Mouse (Mus musculus) liver, embryonic 15.5 days (tissue): ENCODE measurements around the gene Gm10837. TPM values are rescaled to one million over a fixed set of nuclear protein-coding genes. Genes with fewer than 3 reads are reported as not detected.

Source experiments
- ATAC-seq: fragments of 200-750 bp; cut with Nextera tagmentation; 2 replicates; pipeline ENCODE4 v1.8.0; 2017; ENCODE audit warnings: moderate number of reproducible peaks, mild to moderate bottlenecking, moderate library complexity; ENCODE audit not compliant: insufficient read depth
- H3K27ac ChIP-seq: fragments of 300-500 bp; sonication (generic); replicated peaks from 2 replicates; pipeline ENCODE4 v1.5.1; 2015; ENCODE audit warnings: mild to moderate bottlenecking, inconsistent platforms
- H3K27me3 ChIP-seq: fragments of 300-500 bp; sonication (generic); 2 replicates; pipeline ENCODE4 v1.6.1; 2015; ENCODE audit warnings: mild to moderate bottlenecking, inconsistent platforms
- H3K36me3 ChIP-seq: fragments of 300-500 bp; sonication (generic); replicated peaks from 2 replicates; pipeline ENCODE4 v1.6.1; 2015; ENCODE audit warnings: moderate library complexity, mild to moderate bottlenecking, inconsistent platforms
- H3K4me1 ChIP-seq: fragments of 300-500 bp; sonication (generic); replicated peaks from 2 replicates; pipeline ENCODE4 v1.6.1; 2015; ENCODE audit warnings: inconsistent platforms
- H3K4me2 ChIP-seq: fragments of 300-500 bp; sonication (generic); 2 replicates; pipeline ENCODE4 v1.6.1; 2015; ENCODE audit warnings: moderate library complexity, mild to moderate bottlenecking, inconsistent platforms
- H3K4me3 ChIP-seq: fragments of 300-500 bp; sonication (generic); replicated peaks from 2 replicates; pipeline ENCODE4 v1.5.1; 2015; ENCODE audit warnings: mild to moderate bottlenecking, inconsistent platforms
- H3K9ac ChIP-seq: fragments of 300-500 bp; sonication (generic); 2 replicates; pipeline ENCODE4 v1.6.1; 2015; ENCODE audit warnings: moderate library complexity, mild to moderate bottlenecking, inconsistent platforms
- H3K9me3 ChIP-seq: fragments of 300-500 bp; sonication (generic); replicated peaks from 2 replicates; pipeline ENCODE4 v1.6.1; 2016; ENCODE audit warnings: inconsistent platforms
- WGBS: fragments of 180-500 bp; shearing (Covaris S2); methylation state at CpG from one replicate; pipeline ENCODE4 v1.1.7; 2015; ENCODE audit warnings: mixed read lengths; ENCODE audit not compliant: insufficient replicate concordance; 5-methylcytosine and 5-hydroxymethylcytosine counted together
- polyA plus RNA-seq: library from polyadenylated mRNA; unstranded; fragments of >200 nt; fragmentation: Nextera tagmentation; extraction: Ambion mirVana; gene quantifications from 2 replicates; pipeline ENCODE4 v1.2.1, GENCODE M21; 2015

The Gm10837 gene
- polyA plus RNA-seq, 1 experiment from 2014 or later = not detected

GRCm38 (mm10) chr14:122475557-122476040, 14.8 kb upstream of the Gm10837 start:
- Histone ChIP-seq H3K4me2 (peak overlapping the region; percentile 56), H3K27ac (no peak overlapping the region), H3K9ac (no peak overlapping the region), H3K27me3 (peaks cover 100% of the 10 kb centered on the region), H3K4me3 (peak overlapping the region; percentile 36), H3K9me3 (no peaks in the 10 kb centered on the region), H3K36me3 (no peaks in the 10 kb centered on the region), H3K4me1 (peaks cover 18% of the 10 kb centered on the region)
- ATAC-seq = no peak
- 1% methylated on average over 56 of the region's 65 CpGs for WGBS

DNA sequence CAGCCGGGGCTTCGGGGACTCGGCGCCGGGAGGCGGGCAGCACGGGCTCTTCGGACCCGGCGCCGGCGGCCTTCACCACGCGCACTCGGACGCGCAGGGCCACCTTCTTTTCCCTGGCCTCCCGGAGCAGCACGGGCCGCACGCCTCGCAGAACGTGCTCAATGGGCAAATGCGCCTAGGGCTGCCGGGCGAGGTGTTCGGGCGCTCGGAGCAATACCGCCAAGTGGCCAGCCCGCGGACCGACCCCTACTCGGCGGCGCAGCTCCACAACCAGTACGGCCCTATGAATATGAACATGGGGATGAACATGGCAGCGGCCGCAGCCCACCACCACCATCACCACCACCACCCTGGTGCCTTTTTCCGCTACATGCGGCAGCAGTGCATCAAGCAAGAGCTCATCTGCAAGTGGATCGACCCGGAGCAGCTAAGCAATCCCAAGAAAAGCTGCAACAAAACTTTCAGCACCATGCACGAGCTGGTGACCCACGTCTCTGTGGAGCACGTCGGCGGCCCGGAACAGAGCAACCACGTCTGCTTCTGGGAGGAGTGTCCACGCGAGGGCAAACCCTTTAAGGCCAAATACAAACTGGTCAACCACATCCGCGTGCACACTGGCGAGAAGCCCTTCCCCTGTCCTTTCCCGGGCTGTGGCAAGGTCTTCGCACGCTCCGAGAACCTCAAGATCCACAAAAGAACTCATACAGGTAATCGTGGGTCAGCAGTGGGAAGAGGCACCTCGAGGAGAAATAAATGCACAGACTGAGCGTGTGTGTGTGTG, 14.2 kb upstream of the Gm10837 start:
- no peaks in the 10 kb centered on the region for H3K36me3 ChIP-seq
- peaks cover 18% of the 10 kb centered on the region for H3K4me1 ChIP-seq
- H3K27ac ChIP-seq = no peak overlapping the region
- no peaks in the 10 kb centered on the region for H3K9me3 ChIP-seq
- peak overlapping the region; percentile 36 for H3K4me3 ChIP-seq
- ATAC-seq = no peak
- peak overlapping the region; percentile 56 for H3K4me2 ChIP-seq
- H3K27me3 ChIP-seq = peaks cover 100% of the 10 kb centered on the region
- whole genome bisulfite sequencing = 2% methylated on average over 62 of the region's 62 CpGs
- H3K9ac ChIP-seq = no peak overlapping the region

GRCm38 (mm10) chr14:122476822-122477215, 13.6 kb upstream of the Gm10837 start:
- Histone ChIP-seq H3K27me3 (peaks cover 100% of the 10 kb centered on the region), H3K9ac (no peak overlapping the region), H3K4me2 (no peak overlapping the region), H3K27ac (no peak overlapping the region), H3K36me3 (no peaks in the 10 kb centered on the region), H3K9me3 (no peaks in the 10 kb centered on the region), H3K4me1 (peaks cover 18% of the 10 kb centered on the region), H3K4me3 (no peak overlapping the region)
- WGBS = 1% methylated on average over 18 of the region's 18 CpGs
- no peak for ATAC-seq

DNA sequence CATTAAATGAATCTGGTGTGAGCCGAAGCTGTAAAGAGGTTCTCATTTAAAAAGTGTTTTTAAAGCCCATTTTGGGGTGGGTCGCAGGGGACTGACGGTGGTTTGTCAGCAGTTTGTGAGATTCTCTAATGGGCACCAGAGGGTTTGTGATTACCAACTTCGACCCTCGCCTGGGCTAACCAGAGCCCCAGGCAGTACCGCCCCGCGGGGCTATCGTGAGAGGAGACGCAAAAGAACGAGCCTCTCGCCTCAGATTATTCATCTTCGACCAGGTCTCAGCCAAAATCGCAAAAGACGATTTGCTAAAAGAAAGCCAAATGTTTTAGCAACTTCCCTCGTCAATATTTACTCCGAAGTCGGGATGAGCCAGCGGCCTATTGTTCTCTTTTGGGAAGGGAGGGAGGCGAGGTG, 13.1 kb upstream of the Gm10837 start:
- H3K4me3 ChIP-seq = no peak overlapping the region
- no peak overlapping the region for H3K9ac ChIP-seq
- no peaks in the 10 kb centered on the region for H3K36me3 ChIP-seq
- ATAC-seq = no peak
- H3K4me2 ChIP-seq = no peak overlapping the region
- peaks cover 100% of the 10 kb centered on the region for H3K27me3 ChIP-seq
- 2% methylated on average over 20 of the region's 20 CpGs for WGBS
- no peak overlapping the region for H3K27ac ChIP-seq
- no peaks in the 10 kb centered on the region for H3K9me3 ChIP-seq
- H3K4me1 ChIP-seq = peaks cover 18% of the 10 kb centered on the region

GRCm38 (mm10) chr14:122477971-122478573, 12.3 kb upstream of the Gm10837 start:
- peaks cover 18% of the 10 kb centered on the region for H3K4me1 ChIP-seq
- no peaks in the 10 kb centered on the region for H3K9me3 ChIP-seq
- no peak overlapping the region for H3K4me3 ChIP-seq
- H3K36me3 ChIP-seq = no peaks in the 10 kb centered on the region
- ATAC-seq = no peak
- peaks cover 100% of the 10 kb centered on the region for H3K27me3 ChIP-seq
- H3K9ac ChIP-seq = no peak overlapping the region
- no peak overlapping the region for H3K27ac ChIP-seq
- no peak overlapping the region for H3K4me2 ChIP-seq
- WGBS = 3% methylated on average over 9 of the region's 9 CpGs

DNA sequence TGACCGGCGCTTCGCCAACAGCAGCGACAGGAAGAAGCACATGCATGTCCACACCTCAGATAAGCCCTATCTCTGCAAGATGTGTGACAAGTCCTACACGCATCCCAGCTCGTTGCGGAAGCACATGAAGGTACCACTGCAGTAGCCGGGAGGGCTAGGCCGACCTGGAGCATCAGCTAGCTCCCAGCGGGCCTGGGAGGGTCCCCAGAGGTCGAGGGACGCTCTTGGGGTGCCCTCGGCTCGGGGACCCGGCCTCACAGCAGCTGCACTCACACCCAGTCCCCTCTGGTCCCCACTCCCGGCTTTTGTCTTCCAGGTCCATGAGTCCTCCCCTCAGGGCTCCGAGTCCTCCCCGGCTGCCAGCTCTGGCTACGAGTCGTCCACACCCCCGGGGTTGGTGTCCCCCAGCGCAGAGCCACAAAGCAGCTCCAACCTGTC, 11.8 kb upstream of the Gm10837 start:
- Histone ChIP-seq H3K4me2 (no peak overlapping the region), H3K4me3 (no peak overlapping the region), H3K36me3 (no peaks in the 10 kb centered on the region), H3K4me1 (peaks cover 18% of the 10 kb centered on the region), H3K27ac (no peak overlapping the region), H3K9ac (no peak overlapping the region), H3K27me3 (peaks cover 100% of the 10 kb centered on the region), H3K9me3 (no peaks in the 10 kb centered on the region)
- no peak for ATAC-seq
- WGBS = under 1% methylated on average over 22 of the region's 22 CpGs

GRCm38 (mm10) chr14:122479461-122480109, 10.8 kb upstream of the Gm10837 start:
- Histone ChIP-seq H3K4me1 (peaks cover 18% of the 10 kb centered on the region), H3K9ac (no peak overlapping the region), H3K27ac (no peak overlapping the region), H3K9me3 (no peaks in the 10 kb centered on the region), H3K4me3 (no peak overlapping the region), H3K4me2 (no peak overlapping the region), H3K36me3 (no peaks in the 10 kb centered on the region), H3K27me3 (peaks cover 100% of the 10 kb centered on the region)
- WGBS = 17% methylated on average over 17 of the region's 17 CpGs
- ATAC-seq = no peak

- H3K9me3 ChIP-seq = no peaks in the 10 kb centered on the region
- H3K4me3 ChIP-seq = no peak overlapping the region
- no peak for ATAC-seq
- no peaks in the 10 kb centered on the region for H3K36me3 ChIP-seq
- H3K27ac ChIP-seq = no peak overlapping the region
- H3K9ac ChIP-seq = no peak overlapping the region
- peaks cover 12% of the 10 kb centered on the region for H3K4me1 ChIP-seq
- no peak overlapping the region for H3K4me2 ChIP-seq
- WGBS = 3% methylated on average over 2 of the region's 2 CpGs
- peaks cover 100% of the 10 kb centered on the region for H3K27me3 ChIP-seq
These were observed 10.0 kb upstream of the Gm10837 start for GRCm38 (mm10) chr14:122480355-122480754.

DNA sequence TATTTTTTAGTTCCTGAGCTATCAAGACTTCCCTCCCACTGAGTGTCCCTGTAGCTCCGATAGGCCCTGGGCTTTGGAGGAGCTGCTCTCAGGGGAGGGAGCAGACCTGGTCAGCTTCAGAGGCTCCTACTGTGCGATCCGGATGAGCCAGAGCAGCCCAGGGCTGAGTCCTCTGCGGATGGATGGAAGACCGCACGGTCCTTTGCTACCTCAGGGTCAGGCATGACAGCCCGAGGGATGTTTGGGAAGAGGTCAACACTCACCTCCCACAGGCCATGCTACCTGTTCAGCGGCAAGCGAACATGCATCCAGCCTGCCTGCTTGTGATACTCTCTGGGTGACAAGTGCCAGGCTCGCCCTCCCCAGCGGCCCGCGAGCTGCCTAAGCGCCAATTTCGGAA, 9.2 kb upstream of the Gm10837 start:
- no peak overlapping the region for H3K27ac ChIP-seq
- WGBS = 3% methylated on average over 15 of the region's 15 CpGs
- no peak overlapping the region for H3K4me2 ChIP-seq
- H3K9ac ChIP-seq = no peak overlapping the region
- H3K27me3 ChIP-seq = peaks cover 100% of the 10 kb centered on the region
- 0 out of 2 replicates have a peak, but pooled peaks cover 4% of the 10 kb centered on the region for H3K4me1 ChIP-seq
- ATAC-seq = no peak
- no peaks in the 10 kb centered on the region for H3K36me3 ChIP-seq
- no peak overlapping the region for H3K4me3 ChIP-seq
- H3K9me3 ChIP-seq = no peaks in the 10 kb centered on the region

GRCm38 (mm10) chr14:122482081-122483023, 8.0 kb upstream of the Gm10837 start:
- ATAC-seq = no peak

More at GRCm38 (mm10) chr14:122482081-122483023, 8.0 kb upstream of the Gm10837 start:
- Histone ChIP-seq H3K4me3 (no peak overlapping the region), H3K4me1 (0 out of 2 replicates have a peak, but pooled peaks cover 3% of the 10 kb centered on the region), H3K27me3 (peaks cover 99% of the 10 kb centered on the region), H3K36me3 (no peaks in the 10 kb centered on the region), H3K9me3 (no peaks in the 10 kb centered on the region), H3K4me2 (no peak overlapping the region), H3K9ac (no peak overlapping the region), H3K27ac (no peak overlapping the region)
- 2% methylated on average over 38 of the region's 38 CpGs for WGBS
